Mouse (Mus musculus): ENCODE measurements around the gene Appbp2.
"Not testable (repeated sequence)": the region's sequence is repeated elsewhere in the genome, so short reads cannot be mapped to it uniquely, and the experiment has no call there.

Gene Appbp2

DNA sequence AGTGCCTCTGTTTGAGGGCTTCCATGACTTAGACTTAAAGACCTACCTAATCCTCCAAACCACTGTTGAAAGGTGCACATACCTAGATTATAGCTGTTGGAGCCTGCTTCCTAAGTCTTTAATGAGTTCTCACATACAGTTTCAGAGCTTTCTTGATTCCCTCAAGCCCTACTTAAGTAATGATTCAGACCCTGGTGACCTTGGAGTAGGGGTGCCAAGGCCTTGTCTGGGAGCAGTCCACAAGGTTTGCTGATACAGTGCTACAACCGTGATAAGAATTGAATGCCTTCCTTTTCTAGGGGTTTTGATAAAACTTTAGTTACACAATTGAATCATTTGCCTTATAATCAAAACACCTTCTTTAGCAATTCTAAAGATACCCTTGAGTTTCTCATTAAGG lies 67.4 kb downstream of the Appbp2 start:
- peak; percentile 51 to 81 for DNase-seq (ENCODE audit: inconsistent age in 2 of 2, low spot score in 1 of 2)

DNA sequence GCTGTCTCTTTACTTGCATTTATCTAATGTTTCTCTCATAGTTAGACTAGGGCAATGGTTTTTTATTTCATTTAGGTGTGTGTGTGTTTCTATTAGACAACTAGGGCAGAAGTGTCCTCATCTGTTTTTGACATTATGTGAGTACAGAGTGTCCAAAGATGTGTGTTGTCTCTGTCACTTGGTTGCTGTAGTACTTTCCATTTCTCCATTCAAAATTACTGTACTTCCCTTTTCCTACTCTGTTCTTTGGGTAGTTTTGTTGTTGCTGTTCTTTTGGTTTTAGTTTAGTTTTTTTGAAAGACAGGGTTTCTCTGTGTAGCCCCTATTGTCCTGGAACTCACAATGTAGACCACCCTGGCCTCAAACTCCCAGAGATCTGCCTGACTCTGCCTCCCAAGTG lies 70.6 kb downstream of the Appbp2 start:
- no peak for DNase-seq (ENCODE audit: inconsistent age in 2 of 2, low spot score in 1 of 2)

DNA sequence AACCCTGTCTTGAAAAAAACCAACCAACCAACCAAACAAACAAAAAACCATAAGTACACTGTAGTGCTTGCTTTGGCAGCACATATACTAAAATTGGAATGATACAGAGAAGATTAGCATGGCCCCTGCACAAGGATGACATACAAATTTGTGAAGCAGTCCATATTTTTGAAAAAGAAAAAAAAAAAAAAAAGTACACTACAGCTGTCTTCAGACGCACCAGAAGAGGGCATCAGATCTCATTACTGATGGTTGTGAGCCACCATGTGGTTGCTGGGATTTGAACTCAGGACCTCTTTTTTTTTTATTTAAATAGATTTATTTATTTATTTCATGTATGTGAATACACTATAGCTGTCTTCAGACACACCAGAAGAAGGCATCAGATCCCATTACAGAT lies 71.9 kb downstream of the Appbp2 start:
- not testable (repeated sequence) for DNase-seq (ENCODE audit: inconsistent age in 2 of 2, low spot score in 1 of 2)

DNA sequence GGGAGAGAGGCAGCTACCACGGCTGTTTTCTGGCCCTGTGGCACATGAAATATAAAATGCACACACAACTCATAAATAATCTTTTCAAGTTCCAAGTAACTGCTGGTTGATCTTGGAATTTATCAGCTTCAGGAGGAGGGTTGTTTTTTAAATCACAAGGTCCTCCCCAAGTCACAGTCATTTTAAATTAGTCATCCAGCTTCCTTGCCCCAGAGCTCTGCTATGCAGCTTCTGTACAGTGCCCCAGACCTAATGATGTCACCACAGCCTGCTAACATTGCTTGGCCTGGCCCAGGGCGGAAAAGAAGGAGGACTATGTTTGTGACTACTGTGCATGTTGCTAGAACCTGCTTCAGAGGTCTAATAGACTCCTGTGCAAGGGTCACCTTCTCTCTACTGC lies 77.6 kb downstream of the Appbp2 start:
- DNase-seq (ENCODE audit: inconsistent age in 2 of 2, low spot score in 1 of 2) = peak; percentile 56 to 81

DNA sequence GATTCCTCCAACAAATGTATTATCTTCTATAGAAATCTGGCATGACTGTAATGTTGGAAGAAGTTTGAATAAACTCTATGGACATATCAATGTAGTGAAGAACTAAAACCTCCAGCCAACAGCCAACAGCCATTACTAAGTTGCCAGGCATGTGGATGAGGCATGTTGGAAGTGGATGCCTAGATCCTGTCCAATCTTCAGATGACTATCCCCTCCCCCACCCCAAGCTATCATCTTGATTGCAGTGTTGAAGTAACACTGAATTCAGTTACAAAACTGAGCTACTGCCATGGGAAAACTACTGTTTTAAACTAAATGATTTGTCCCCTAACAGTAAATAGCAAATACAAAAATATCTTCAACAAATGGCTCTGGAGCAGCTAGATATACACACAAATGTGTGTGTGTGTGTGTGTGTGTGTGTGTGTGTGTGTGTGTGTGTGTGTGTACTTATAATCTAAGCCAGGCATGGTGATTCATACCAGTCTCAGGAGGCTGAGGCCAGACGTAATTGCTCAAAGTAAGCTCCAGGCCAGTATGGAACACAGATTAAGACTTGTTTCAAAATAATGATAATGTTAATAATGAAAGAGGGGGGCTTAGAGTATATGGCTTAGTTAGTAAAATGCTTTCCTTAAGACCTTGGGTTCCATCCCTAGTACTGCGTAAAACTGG lies 82.5 kb downstream of the Appbp2 start:
- DNase-seq (ENCODE audit: inconsistent age in 2 of 2, low spot score in 1 of 2) = no peak

DNA sequence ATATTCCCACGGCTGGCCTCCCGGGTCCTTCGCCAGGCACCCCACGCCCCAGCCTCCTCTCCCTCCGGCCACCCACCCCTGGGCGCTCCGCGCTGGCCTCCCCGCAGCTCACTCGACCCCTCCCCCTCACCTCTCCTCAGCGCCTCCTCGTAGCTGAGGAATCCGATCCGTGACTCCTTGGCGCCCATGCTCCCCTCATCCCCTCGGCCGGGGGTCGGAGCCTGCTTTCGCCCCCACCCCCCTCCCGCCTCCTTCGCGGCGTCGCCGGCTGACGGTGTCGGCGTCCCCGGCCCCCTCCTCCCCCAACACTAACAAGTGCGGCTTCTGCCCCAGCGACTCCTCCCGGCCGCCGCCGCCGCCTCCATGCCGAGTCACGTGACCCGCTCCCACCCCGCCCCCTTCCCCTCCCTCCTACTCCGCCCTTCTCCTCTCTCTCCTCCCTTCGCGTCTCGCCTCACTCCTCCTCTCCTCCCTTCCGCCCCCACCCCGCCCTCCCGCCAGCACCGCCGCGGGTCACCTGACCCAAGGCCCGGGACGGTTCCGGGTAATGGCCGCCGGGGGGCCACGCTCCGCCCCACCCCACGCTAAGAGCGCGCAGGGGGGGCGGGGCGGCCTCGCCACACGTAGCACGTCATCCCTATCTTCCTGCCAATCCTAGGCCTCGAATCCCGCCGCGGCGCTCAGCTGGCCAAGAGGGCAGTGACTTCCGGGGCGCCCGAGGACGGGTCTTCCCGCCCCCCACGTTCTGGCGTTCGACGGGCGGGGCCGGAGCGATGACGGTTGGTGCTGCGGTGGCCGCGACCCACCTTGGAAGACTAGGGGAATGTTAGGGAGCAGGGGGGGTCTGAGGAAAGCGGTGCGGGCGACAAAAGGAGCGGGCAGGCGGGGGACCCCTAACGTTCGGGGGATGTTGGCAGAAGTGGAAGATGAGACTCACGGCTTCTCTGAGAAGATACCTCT lies 95.1 kb downstream of the Appbp2 start, which contains the start of gene Usp32:
Usp32 (minus strand) TSS at position 581 of the 960 bp plus-strand sequence.
- DNase-seq (ENCODE audit: inconsistent age in 2 of 2, low spot score in 1 of 2) = peak; percentile 98

DNA sequence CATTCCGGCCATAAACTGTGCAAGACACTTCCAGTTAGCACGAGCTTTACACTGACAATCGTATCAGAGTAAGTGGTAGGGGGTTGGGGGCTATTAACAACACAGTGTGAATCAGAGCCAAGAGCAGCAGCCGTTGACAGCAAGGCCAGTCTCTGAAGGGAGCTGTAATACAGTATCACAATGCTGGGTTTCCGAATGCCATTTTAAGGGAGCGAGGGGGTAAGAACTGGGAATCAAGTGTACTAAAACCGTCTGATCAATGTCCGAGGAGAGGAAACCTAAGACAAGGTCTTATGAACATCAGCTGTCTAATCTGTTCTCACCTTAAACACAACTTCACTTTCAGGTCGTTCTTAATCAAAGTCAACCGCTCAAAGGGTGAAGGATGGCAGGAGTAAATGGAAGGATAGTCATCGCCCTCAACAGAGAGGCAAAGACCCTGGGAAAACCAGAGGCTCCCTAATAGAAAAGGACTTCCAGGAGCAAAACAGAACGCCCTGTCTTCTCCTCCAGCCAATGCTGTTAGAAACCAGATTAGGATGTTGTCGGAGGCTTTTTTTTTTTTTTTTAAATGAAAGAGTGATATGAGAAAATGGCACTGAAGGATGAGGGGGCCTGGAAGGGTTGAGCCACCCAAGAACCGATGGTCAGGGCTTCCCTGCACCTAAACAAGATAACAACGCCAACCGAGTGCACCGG lies 96.0 kb downstream of the Appbp2 start:
- peak; percentile 22 to 79 for DNase-seq (ENCODE audit: inconsistent age in 2 of 2, low spot score in 1 of 2)
